Mouse (Mus musculus) MEL-GATA-1-ER (cell line): ENCODE data around the gene Acsf3.

Experiments
- DNase-seq: peaks from one replicate; pipeline ENCODE4 v3.0.0-alpha.2; 2012; ENCODE audit warnings: low read depth; ENCODE audit errors: extremely low read depth

The Acsf3 gene

DNA sequence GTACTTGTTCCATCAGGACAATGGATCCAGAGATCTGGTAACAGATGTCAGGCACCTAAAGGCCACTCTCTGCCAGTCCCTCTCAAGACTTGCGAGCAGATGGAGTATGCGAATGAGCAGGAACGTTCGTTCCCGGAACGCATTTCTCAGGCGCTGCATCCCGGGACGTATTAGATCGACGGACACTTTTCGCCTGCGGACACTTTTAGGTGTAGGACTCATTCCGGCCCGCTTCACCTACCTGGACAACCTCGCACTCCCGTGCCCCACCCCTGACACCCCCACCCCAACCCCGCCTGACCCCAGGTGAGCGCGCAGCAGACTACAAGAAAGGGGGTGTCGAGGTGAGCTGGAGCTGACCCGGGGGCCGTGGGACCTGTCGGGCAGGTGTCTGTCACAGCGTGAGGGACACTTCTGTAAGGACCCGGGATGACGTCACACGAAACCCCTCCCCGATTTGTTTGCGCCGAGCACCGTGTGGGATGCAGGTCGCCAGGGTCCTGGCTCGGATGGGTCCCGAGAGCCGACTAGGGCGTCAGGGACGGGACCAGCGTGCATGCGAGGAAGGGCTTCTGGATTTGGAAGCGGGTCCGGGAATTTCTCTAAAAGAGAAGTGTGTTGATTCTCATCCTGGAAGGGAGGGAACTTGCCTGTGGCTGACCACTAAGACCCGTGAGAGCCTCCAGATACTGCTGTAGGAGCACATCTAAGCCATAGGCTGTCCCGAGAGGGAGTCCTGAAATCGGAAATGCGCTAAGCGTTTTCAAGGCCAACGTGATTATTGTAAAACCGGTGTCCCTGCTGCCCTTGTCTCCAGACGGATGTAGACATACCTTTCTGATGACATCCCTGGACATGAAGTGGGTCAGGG, at the start of gene Acsf3:
Gene Acsf3, plus strand, starts transcription at position 202 of the 871 bp plus-strand sequence.
- peak; percentile 66 for DNase-seq

GRCm38 (mm10) chr8:122726789-122727188, 48.5 kb upstream of the Acsf3 start:
- no peak for DNase-seq

DNA sequence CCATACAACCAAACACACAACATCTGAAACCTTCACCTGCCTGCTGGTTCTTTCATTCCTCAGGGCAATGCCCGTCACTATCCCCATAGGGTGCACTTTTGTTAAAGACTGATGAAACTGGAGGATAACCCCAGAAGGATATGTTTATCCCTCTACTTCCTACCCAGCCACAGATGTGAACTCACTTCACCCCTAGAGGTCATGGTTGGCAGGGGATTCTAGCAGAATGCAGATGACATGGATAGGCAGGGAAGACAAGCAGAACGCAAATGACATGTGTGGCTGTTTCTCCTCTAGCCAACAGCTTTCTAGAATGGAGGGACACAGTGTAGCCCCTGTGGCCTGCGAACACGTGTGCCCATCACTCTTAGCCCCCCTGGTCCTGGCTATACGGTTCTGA, 47.9 kb upstream of the Acsf3 start:
- no peak for DNase-seq

DNA sequence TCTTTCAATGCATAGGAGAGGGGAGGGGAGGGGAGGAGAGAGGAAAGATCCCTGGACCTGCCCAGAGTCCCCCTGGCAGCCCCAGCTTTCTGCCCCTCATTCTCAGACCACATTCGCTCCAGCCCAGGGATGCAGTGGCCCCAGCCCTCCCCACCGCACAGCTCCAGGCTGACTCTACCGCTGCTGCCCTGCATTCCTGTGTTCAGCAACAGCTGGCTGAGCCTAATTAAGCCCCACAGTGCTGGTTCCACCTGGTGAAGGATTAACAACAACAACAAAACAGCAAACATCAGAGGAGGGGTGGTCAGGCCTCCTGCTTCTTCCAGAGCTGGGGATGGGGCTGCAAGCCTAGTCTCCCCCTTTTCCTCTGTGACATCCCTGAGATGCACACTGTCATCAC, 46.7 kb upstream of the Acsf3 start:
- no peak for DNase-seq

DNA sequence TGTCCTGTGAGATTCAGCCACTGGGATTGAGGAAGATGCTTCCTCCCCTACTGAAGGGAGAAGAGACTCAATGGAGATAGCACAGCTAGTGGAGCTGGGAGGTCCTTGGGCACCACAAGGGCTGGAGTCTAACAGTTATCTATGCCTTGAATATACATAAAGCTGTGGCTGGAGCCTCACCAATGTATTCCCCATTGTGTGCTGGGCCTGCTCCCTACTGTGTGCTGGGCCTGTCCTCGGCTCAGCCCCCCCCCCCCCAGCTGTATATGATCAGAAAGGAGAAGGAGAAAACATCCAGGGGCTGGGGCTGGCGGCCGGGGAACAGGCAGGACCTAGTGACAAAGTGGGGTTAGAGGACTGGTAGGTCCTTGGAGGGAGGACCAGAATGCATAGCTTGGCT, 40.2 kb upstream of the Acsf3 start:
- DNase-seq: peak; percentile 48

GRCm38 (mm10) chr8:122735542-122736473, 39.5 kb upstream of the Acsf3 start:
- peak; percentile 96 for DNase-seq

- no peak for DNase-seq
Measured at GRCm38 (mm10) chr8:122736623-122737022, 38.7 kb upstream of the Acsf3 start.

DNA sequence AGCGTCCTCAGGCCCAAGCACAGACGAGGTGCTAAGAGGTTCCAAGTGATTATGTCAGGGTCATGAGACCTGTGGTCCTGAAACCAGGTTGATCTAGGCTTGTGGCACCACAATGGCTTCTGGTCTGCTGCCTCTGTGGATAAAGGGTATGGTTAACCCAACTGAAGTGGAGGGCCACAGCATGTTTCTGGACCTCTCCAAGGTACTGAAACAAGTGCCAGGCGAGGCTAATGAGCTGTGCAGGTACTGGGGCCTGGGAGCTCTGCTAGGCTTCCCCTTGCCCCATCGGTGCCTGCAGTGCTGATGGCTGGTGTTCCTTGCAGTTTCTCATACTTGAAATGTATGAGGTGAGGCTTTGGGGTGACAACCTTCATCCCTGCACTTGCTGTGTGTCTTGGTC, 38.2 kb upstream of the Acsf3 start:
- DNase-seq: peak; percentile 66

GRCm38 (mm10) chr8:122737886-122738285, 37.4 kb upstream of the Acsf3 start:
- no peak for DNase-seq

GRCm38 (mm10) chr8:122739102-122739725, 36.1 kb upstream of the Acsf3 start:
- no peak for DNase-seq

- DNase-seq: no peak
Measured at GRCm38 (mm10) chr8:122742471-122742870, 32.8 kb upstream of the Acsf3 start.

DNA sequence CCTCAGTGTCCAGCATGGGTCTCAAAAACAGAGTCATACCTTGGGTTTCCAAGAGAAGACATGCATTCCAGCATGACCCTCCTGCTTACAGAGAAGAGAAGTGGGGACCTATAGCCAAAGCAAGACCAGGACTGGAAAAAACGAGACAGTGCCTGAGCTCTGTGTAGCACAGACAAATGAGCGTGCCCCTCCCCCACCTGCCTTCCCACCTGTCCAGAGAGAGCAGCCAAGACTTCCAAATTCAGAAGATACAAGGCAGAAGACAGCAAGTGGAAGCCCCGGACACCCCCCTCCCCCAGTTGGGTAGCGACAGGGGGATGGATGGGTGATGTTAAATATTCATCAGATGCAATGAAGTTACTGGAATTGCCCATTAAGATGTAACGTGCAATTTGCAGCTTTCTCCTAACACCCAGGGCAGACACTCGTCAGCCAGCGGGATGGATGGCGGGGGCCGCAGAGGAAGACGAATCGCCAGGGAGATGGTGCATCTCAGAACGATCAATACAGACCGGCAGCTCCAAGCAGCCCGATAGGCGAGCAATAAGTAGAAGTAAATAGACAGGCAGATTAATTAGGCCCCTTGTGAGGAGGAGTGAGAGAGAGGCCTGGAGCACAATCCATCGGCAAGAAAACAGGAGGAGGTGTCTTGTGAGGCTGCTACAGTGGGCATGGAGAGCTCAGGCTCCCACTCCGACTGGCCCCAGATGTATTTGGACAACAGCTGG, 30.1 kb upstream of the Acsf3 start:
- no peak for DNase-seq

DNA sequence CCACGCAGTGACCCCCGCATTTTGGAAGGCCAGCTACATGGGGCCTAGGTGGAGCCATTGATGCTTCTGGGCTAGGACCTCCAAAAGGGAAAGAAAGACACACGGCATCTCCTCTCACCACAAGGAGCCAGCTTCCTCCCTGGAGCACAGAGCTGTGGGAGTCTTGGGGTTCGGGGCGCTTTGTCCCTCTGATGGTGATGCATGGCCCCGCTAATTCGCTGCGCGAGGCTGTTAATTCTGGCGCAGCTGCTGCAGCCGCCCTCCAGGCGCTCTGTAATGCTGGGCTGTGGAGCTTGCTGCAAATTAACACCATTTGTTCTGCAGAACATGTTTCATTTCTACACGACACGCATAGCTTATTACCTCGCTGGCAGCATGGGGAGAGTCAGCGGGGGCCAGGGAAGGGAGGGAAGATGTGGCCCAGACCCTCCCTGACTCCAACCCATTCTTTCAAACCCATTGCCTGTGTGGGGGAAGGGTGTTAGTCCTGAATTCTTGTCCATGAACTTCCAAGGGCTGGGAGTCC, 29.5 kb upstream of the Acsf3 start:
- no peak for DNase-seq

DNA sequence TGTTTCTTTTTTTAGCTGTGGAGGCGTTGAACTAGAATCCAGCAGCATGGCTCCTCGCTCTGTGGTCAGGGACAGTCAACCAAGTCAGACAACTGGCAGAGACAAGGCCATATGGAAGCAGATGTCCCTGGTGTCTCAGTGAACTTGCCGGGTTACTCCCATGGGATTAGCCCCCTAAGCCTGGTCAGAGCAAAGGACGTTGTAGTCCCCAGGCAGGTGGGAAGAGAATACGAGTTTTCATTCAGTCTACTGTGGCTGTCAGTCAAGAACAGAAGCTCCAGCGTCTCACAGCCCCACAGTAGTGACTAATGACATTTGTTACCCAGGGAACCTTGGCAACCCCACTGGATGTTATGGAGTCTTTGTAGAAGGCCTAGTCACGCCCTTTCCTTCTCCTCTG, 28.8 kb upstream of the Acsf3 start:
- DNase-seq: no peak

GRCm38 (mm10) chr8:122747825-122748224, 27.5 kb upstream of the Acsf3 start:
- DNase-seq: no peak

- no peak for DNase-seq
Measured at GRCm38 (mm10) chr8:122749333-122749958, 25.8 kb upstream of the Acsf3 start.

- no peak for DNase-seq
Measured at GRCm38 (mm10) chr8:122751342-122751741, 23.9 kb upstream of the Acsf3 start.

- DNase-seq: no peak
Measured at GRCm38 (mm10) chr8:122752111-122752721, 23.1 kb upstream of the Acsf3 start.

DNA sequence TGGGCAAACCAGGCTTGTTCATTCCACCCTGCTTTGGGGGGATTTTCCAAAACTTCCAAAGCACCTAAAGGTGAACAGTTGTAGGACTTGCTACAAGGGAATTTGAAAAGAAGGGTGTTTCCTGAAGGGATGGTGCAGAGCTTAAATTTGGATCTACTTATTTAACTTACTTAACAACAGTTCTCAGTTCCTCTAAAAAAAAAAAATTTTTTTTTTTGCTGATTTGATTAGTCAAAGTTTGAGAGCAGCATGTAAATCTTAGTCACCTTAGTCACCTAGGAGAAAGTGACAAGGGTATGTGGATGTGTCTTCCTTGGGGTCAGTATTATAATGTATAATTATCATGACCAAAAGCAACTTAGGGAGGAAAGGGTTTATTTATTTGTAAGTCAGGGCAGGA, 16.7 kb upstream of the Acsf3 start:
- no peak for DNase-seq

GRCm38 (mm10) chr8:122760116-122760515, 15.2 kb upstream of the Acsf3 start:
- no peak for DNase-seq
